Mouse (Mus musculus): ENCODE data around the gene Btbd35f7.
"Not testable (repeated sequence)": the region's sequence is repeated elsewhere in the genome, so short reads cannot be mapped to it uniquely, and the experiment has no call there.

Btbd35f7 gene

GRCm38 (mm10) chrX:5668767-5669166, at the start of gene Btbd35f7:
TSS of gene Btbd35f7 (plus strand) at chrX:5669067.
- DNase-seq (ENCODE audit: extremely low read depth, low read depth, low spot score) = not testable (repeated sequence)
